8 mouse cellular contexts compared by ENCODE assay signal in the genomic region with DNA sequence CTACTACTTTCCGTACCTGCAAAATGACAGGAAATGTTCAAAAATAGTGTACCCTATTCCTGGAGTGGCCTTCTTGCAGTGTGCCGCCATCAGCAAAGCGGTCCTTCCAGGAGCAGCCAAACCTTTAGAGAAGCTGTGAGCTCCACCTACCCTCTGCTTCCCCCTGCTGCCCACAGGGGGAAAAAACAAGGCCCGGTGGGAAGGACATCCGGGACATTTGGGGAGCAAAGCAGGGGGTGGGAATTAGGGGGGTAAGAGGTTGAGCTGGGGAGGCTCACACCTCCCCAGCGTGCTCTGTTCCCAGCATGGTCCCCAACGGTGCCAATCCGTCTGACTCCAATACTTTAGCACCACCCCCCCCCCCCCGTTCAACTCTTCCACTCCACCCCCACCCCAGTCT. TPM values are rescaled to one million over a fixed set of nuclear protein-coding genes. Genes with fewer than 3 reads are reported as not detected.
DNase-seq lines count a peak whose midpoint lies in the region; ATAC-seq and TF ChIP-seq lines count a peak whose summit lies in the region.

No protein-coding gene starts in this region.

- peak overlapping the region; percentile 57 for H3K4me2 ChIP-seq in embryonic facial prominence, embryonic 12.5 days (replicated peaks)
- peak overlapping the region; percentile 51 for H3K4me2 ChIP-seq in limb, embryonic 14.5 days (replicated peaks; ENCODE audit: low read depth, low read length, severe bottlenecking)
- H3K4me2 ChIP-seq in midbrain, embryonic 16.5 days (ENCODE audit: low read length), result peak overlapping the region; percentile 54

- DNase-seq in 416B (ENCODE audit: low read depth), result peak; percentile 52
- DNase-seq in adrenal gland, postnatal 36 days, result peak; percentile 70 to 86
- DNase-seq in heart, adult 8-10 months (ENCODE audit: low spot score), result peak; percentile 67
- peak; percentile 79 for DNase-seq in kidney, adult 2 months
- peak; percentile 72 for DNase-seq in limb, embryonic 14.5 days (ENCODE audit: low spot score)
- peak; percentile 89 for DNase-seq in testis, postnatal 10 days (ENCODE audit: low spot score)

- H3K4me1 ChIP-seq in embryonic facial prominence, embryonic 12.5 days, result peaks cover 13% of the 10 kb centered on the region; the same call in 1 of the 2 replicates
- H3K4me1 ChIP-seq in kidney, adult 2 months (ENCODE audit: control insufficient read depth, insufficient read depth, low read length), result no peaks in the 10 kb centered on the region
- H3K4me1 ChIP-seq in limb, embryonic 14.5 days (ENCODE audit: control insufficient read depth, insufficient read depth, low read length), result peaks cover 12% of the 10 kb centered on the region
- no peaks in the 10 kb centered on the region for H3K4me1 ChIP-seq in midbrain, embryonic 16.5 days (ENCODE audit: control insufficient read depth, insufficient read depth, low read length)

- no peak overlapping the region for H3K27ac ChIP-seq in embryonic facial prominence, embryonic 12.5 days
- H3K27ac ChIP-seq in kidney, adult 2 months (ENCODE audit: insufficient read depth, low read depth, low read length), result no peak overlapping the region
- H3K27ac ChIP-seq in limb, embryonic 14.5 days (replicated peaks; ENCODE audit: low read depth, low read length), result no peak overlapping the region
- no peak overlapping the region for H3K27ac ChIP-seq in midbrain, embryonic 16.5 days (ENCODE audit: low read length)

- no peaks in the 10 kb centered on the region; the same call in 1 of the 2 replicates for H3K27me3 ChIP-seq in embryonic facial prominence, embryonic 12.5 days
- H3K27me3 ChIP-seq in kidney, adult 2 months (replicated peaks; ENCODE audit: control insufficient read depth, insufficient read depth, low read length), result no peaks in the 10 kb centered on the region
- H3K27me3 ChIP-seq in limb, embryonic 14.5 days (ENCODE audit: control insufficient read depth, insufficient read depth, low read length), result no peaks in the 10 kb centered on the region
- H3K27me3 ChIP-seq in midbrain, embryonic 16.5 days (ENCODE audit: control insufficient read depth, insufficient read depth, low read depth, low read length), result no peaks in the 10 kb centered on the region

- peak overlapping the region; percentile 30; the same call in 1 of the 2 replicates for H3K9ac ChIP-seq in embryonic facial prominence, embryonic 12.5 days
- H3K9ac ChIP-seq in limb, embryonic 14.5 days (ENCODE audit: low read depth, low read length, severe bottlenecking), result peak overlapping the region; percentile 38; the same call in 1 of the 2 replicates
- peak overlapping the region; percentile 52 for H3K9ac ChIP-seq in midbrain, embryonic 16.5 days (ENCODE audit: low read depth, low read length)

- no peak for TF ChIP-seq POLR2A in kidney, adult 2 months (IDR thresholded peaks at IDR 0.05; ENCODE audit: low read depth, low read length)
- TF ChIP-seq POLR2A in limb, embryonic 14.5 days (IDR thresholded peaks at IDR 0.05; ENCODE audit: borderline replicate concordance, extremely low read depth, insufficient read depth, insufficient read length), result 0 out of 2 replicates have a peak, but pooled peaks have one; percentile 14

- ATAC-seq in embryonic facial prominence, embryonic 12.5 days (ENCODE audit: insufficient number of reproducible peaks, insufficient read depth, low FRiP score, low TSS enrichment), result 0 out of 2 replicates have a peak, but pooled peaks have one; percentile 38
- ATAC-seq in limb, embryonic 14.5 days (ENCODE audit: low FRiP score, low read depth), result peak; percentile 60; the same call in 1 of the 2 replicates
- ATAC-seq in midbrain, embryonic 16.5 days, result peak; percentile 63

- no peaks in the 10 kb centered on the region for H3K9me3 ChIP-seq in embryonic facial prominence, embryonic 12.5 days
- H3K9me3 ChIP-seq in limb, embryonic 14.5 days (ENCODE audit: control insufficient read depth, low read length), result no peaks in the 10 kb centered on the region
- H3K9me3 ChIP-seq in midbrain, embryonic 16.5 days (replicated peaks; ENCODE audit: control insufficient read depth, low read length, poor library complexity, severe bottlenecking), result no peaks in the 10 kb centered on the region

- TF ChIP-seq CTCF in kidney, adult 2 months (conservative IDR thresholded peaks at IDR 0.05; ENCODE audit: insufficient read depth, insufficient read length, low read depth, low read length), result peak; percentile 85

- 5% methylated on average over 8 of the region's 9 CpGs for WGBS in embryonic facial prominence, embryonic 12.5 days
- WGBS in kidney, adult 2 months, result 3% methylated on average over 9 of the region's 9 CpGs
- WGBS in limb, embryonic 14.5 days, result 2% methylated on average over 6 of the region's 9 CpGs
- 5% methylated on average over 8 of the region's 9 CpGs for WGBS in midbrain, embryonic 16.5 days

- H3K4me3 ChIP-seq in embryonic facial prominence, embryonic 12.5 days, result peak overlapping the region; percentile 28
- H3K4me3 ChIP-seq in kidney, adult 2 months (ENCODE audit: insufficient read depth, low read depth, low read length), result no peak overlapping the region
- peak overlapping the region; percentile 15; the same call in 1 of the 2 replicates for H3K4me3 ChIP-seq in limb, embryonic 14.5 days (replicated peaks; ENCODE audit: low read length)
- H3K4me3 ChIP-seq in midbrain, embryonic 16.5 days (ENCODE audit: low read depth, low read length), result peak overlapping the region; percentile 24

- no peaks in the 10 kb centered on the region for H3K36me3 ChIP-seq in embryonic facial prominence, embryonic 12.5 days
- H3K36me3 ChIP-seq in kidney, adult 2 months (ENCODE audit: control insufficient read depth, insufficient read depth, low read length), result no peaks in the 10 kb centered on the region
- no peaks in the 10 kb centered on the region for H3K36me3 ChIP-seq in limb, embryonic 14.5 days (ENCODE audit: control insufficient read depth, insufficient read depth, low read length)
- no peaks in the 10 kb centered on the region for H3K36me3 ChIP-seq in midbrain, embryonic 16.5 days (ENCODE audit: control insufficient read depth, insufficient read depth, low read length)

RNA-seq across cellular contexts. Expression of gene Fmod, which starts 8.9 kb away (rescaled TPM):
- total RNA-seq in adrenal gland, postnatal 36 days (2021), result 1 to 10 TPM; 9.3 to 9.8 TPM
- polyA plus RNA-seq in embryonic facial prominence, embryonic 12.5 days (2016; fragmentation: Nextera tagmentation; extraction: Ambion mirVana), result 6.2 and 7.2 TPM in 2 replicates
- total RNA-seq in heart, adult 8-10 months (2022), result 10 to 100 TPM in 1 of 4 experiments, 1 to 10 TPM in 3; 5.9 to 14.1 (median 8.2) TPM
- polyA plus RNA-seq in kidney, adult 2 months (2012; rRNA removed), result 9.7 and 11.9 TPM in 2 replicates
- 86.7 and 105 TPM in 2 replicates for polyA plus RNA-seq in limb, embryonic 14.5 days (2012; rRNA removed)
- 75.1 and 79.5 TPM in 2 replicates for polyA plus RNA-seq in limb, embryonic 14.5 days (2014; fragmentation: Nextera tagmentation; extraction: Ambion mirVana)
- 9.8 and 15.2 TPM in 2 replicates for polyA plus RNA-seq in midbrain, embryonic 16.5 days (2015; fragmentation: Nextera tagmentation; extraction: Ambion mirVana)

RNA-seq across cellular contexts. Expression of gene Btg2, which starts 32.9 kb away (rescaled TPM):
- 10 to 100 TPM; 38.7 to 39.1 TPM for total RNA-seq in adrenal gland, postnatal 36 days (2021)
- 34.2 and 37.5 TPM in 2 replicates for polyA plus RNA-seq in embryonic facial prominence, embryonic 12.5 days (2016; fragmentation: Nextera tagmentation; extraction: Ambion mirVana)
- total RNA-seq in heart, adult 8-10 months (2022), result 10 to 100 TPM; 18.3 to 35.3 (median 28.0) TPM
- polyA plus RNA-seq in kidney, adult 2 months (2012; rRNA removed), result 20.3 and 23.7 TPM in 2 replicates
- 18.6 TPM in 2 replicates for polyA plus RNA-seq in limb, embryonic 14.5 days (2012; rRNA removed)
- 26.2 and 26.4 TPM in 2 replicates for polyA plus RNA-seq in limb, embryonic 14.5 days (2014; fragmentation: Nextera tagmentation; extraction: Ambion mirVana)
- polyA plus RNA-seq in midbrain, embryonic 16.5 days (2015; fragmentation: Nextera tagmentation; extraction: Ambion mirVana), result 27.2 and 34.9 TPM in 2 replicates
